Mouse (Mus musculus): ENCODE measurements around the gene Nlrp10.

GRCm38 (mm10) chr7:108927043-108927442, 2.9 kb downstream of the Nlrp10 start:
- no peak for TF ChIP-seq TAL1 (IDR thresholded peaks at IDR 0.05; ENCODE audit: low read length)
- no peak for TF ChIP-seq GATA1 (IDR thresholded peaks at IDR 0.05; ENCODE audit: low read length)

All from erythroblast, embryonic 14.5 days (primary cell).